Mouse (Mus musculus): ENCODE data around the gene Maf.

- no peak for TF ChIP-seq CTCF (conservative IDR thresholded peaks at IDR 0.05; ENCODE audit: insufficient read depth, insufficient read length, low read depth, low read length)
- TF ChIP-seq POLR2A (IDR thresholded peaks at IDR 0.05; ENCODE audit: low read depth, low read length) = no peak
Observed at GRCm38 (mm10) chr8:115756965-115757364, 49.4 kb upstream of the Maf start.
